Mouse (Mus musculus) liver, embryonic 15.5 days (tissue): ENCODE measurements around the gene Zscan4d. TPM values are rescaled to one million over a fixed set of nuclear protein-coding genes. Genes with fewer than 3 reads are reported as not detected.
"Not testable (repeated sequence)": the region's sequence is repeated elsewhere in the genome, so short reads cannot be mapped to it uniquely, and the experiment has no call there.

Source experiments
- ATAC-seq: fragments of 200-750 bp; cut with Nextera tagmentation; 2 replicates; pipeline ENCODE4 v1.8.0; 2017; ENCODE audit warnings: moderate number of reproducible peaks, mild to moderate bottlenecking, moderate library complexity; ENCODE audit not compliant: insufficient read depth
- H3K27ac ChIP-seq: fragments of 300-500 bp; sonication (generic); replicated peaks from 2 replicates; pipeline ENCODE4 v1.5.1; 2015; ENCODE audit warnings: mild to moderate bottlenecking, inconsistent platforms
- H3K27me3 ChIP-seq: fragments of 300-500 bp; sonication (generic); 2 replicates; pipeline ENCODE4 v1.6.1; 2015; ENCODE audit warnings: mild to moderate bottlenecking, inconsistent platforms
- H3K36me3 ChIP-seq: fragments of 300-500 bp; sonication (generic); replicated peaks from 2 replicates; pipeline ENCODE4 v1.6.1; 2015; ENCODE audit warnings: moderate library complexity, mild to moderate bottlenecking, inconsistent platforms
- H3K4me1 ChIP-seq: fragments of 300-500 bp; sonication (generic); replicated peaks from 2 replicates; pipeline ENCODE4 v1.6.1; 2015; ENCODE audit warnings: inconsistent platforms
- H3K4me2 ChIP-seq: fragments of 300-500 bp; sonication (generic); 2 replicates; pipeline ENCODE4 v1.6.1; 2015; ENCODE audit warnings: moderate library complexity, mild to moderate bottlenecking, inconsistent platforms
- H3K4me3 ChIP-seq: fragments of 300-500 bp; sonication (generic); replicated peaks from 2 replicates; pipeline ENCODE4 v1.5.1; 2015; ENCODE audit warnings: mild to moderate bottlenecking, inconsistent platforms
- H3K9ac ChIP-seq: fragments of 300-500 bp; sonication (generic); 2 replicates; pipeline ENCODE4 v1.6.1; 2015; ENCODE audit warnings: moderate library complexity, mild to moderate bottlenecking, inconsistent platforms
- H3K9me3 ChIP-seq: fragments of 300-500 bp; sonication (generic); replicated peaks from 2 replicates; pipeline ENCODE4 v1.6.1; 2016; ENCODE audit warnings: inconsistent platforms
- WGBS: fragments of 180-500 bp; shearing (Covaris S2); methylation state at CpG from one replicate; pipeline ENCODE4 v1.1.7; 2015; ENCODE audit warnings: mixed read lengths; ENCODE audit not compliant: insufficient replicate concordance; 5-methylcytosine and 5-hydroxymethylcytosine counted together
- polyA plus RNA-seq: library from polyadenylated mRNA; unstranded; fragments of >200 nt; fragmentation: Nextera tagmentation; extraction: Ambion mirVana; gene quantifications from 2 replicates; pipeline ENCODE4 v1.2.1, GENCODE M21; 2015

The Zscan4d gene
- not detected in 2 replicates for polyA plus RNA-seq

DNA sequence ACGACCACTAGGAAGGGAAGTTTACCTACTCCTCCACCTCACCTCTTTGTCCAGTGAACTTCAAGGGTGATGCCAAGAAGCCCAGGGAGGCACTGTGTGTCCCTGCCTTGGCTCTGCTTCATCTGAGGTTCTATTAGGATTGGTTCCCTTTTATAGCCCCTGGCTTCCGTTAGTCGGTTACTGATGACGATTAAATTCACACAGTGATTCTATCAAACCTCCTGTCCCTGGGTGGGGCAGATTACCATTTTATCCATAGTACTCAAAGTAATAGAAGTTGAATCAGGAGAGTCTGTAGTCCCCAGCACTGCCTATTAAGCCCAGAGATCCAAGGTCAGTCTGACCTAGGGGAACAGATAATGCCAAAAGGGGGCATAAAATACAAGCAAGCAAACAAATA lies at the start of gene Zscan4d:
Zscan4d (minus strand) TSS at position 101 of the 400 bp plus-strand sequence.
- not testable (repeated sequence) for H3K4me3 ChIP-seq, H3K4me2 ChIP-seq, H3K9me3 ChIP-seq, ATAC-seq, H3K9ac ChIP-seq, H3K36me3 ChIP-seq, H3K27ac ChIP-seq, H3K4me1 ChIP-seq, H3K27me3 ChIP-seq
- 75% methylated on average over 4 of the region's 4 CpGs for WGBS

DNA sequence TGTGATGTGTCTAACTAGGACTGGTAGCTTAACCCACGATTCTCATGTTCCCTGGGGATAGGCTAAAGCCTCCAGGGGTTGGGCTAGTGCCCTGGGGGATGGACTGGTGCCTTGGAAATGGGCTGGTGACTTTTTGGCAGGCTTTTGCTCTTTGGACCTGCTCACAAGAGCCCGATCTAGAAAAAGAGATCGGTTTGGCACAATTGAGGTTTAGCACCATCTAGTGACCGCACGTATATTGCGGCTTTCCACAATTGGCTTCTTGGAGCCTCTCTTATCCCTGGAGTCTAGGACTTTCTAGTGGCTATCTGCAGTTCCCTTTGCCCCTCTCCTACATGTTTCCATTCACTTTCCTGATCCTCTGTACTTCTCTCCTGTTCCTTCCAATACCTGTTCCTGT lies 7.9 kb downstream of the Zscan4d start:
- ATAC-seq, H3K27ac ChIP-seq, H3K36me3 ChIP-seq, H3K4me1 ChIP-seq, H3K4me2 ChIP-seq, H3K4me3 ChIP-seq, H3K9me3 ChIP-seq, H3K9ac ChIP-seq, H3K27me3 ChIP-seq: not testable (repeated sequence)
- 19% methylated on average over 6 of the region's 6 CpGs for WGBS

Other genes with a start within 250 kb of the Zscan4d start
- not detected in 2 replicates for gene Zscan4c, start 160.4 kb downstream of the Zscan4d start, polyA plus RNA-seq
- gene Zscan4-ps1, start 96.5 kb downstream of the Zscan4d start, polyA plus RNA-seq: not detected in 2 replicates
- not detected in 2 replicates for gene Zscan4e, start 144.5 kb upstream of the Zscan4d start, polyA plus RNA-seq
- gene Zscan4f, start 231.8 kb upstream of the Zscan4d start, polyA plus RNA-seq: not detected in 2 replicates